Mouse (Mus musculus) bone marrow macrophage, adult 2 months (primary cell): ENCODE data around the gene Serpind1.

Source experiments
- CTCF ChIP-seq: IDR thresholded peaks from 2 replicates; pipeline ENCODE4 v1.5.1; 2012; ENCODE audit warnings: low read depth, mild to moderate bottlenecking, low read length, moderate library complexity
- POLR2A ChIP-seq: IDR thresholded peaks from 2 replicates; pipeline ENCODE4 v1.6.1; 2012; ENCODE audit warnings: mild to moderate bottlenecking, low read depth, low read length, borderline replicate concordance

DNA sequence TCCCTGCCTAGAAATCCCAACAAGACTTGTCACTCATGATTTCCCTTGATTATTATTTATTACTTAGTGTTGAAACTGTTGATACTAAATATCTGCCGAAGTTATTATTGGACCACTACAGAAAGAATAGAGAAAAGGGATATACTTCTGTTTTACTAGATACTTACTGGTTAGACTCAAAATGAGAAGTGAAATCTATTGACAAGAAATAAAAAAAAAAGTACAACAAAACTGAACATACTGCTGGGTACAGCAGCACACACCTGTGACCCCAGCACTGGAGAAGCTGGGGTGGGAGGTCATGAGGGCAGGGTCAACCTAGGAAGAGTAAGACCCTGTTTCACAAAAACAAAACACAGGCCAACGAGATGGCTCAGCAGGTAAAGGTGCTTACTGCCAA is 9.5 kb downstream of the Serpind1 start:
- TF ChIP-seq POLR2A, result no peak
- no peak for TF ChIP-seq CTCF
